Mouse (Mus musculus) natural killer cell, adult 2 months (primary cell): ENCODE measurements around the gene Mtmr1.
"Not testable (repeated sequence)": the region's sequence is repeated elsewhere in the genome, so short reads cannot be mapped to it uniquely, and the experiment has no call there.

Experiments
- DNase-seq, 2 experiments: peaks; one replicate each; pipeline ENCODE4 v3.0.0; 2022; ENCODE audit warnings: low spot score in 2 of 2

The Mtmr1 gene

DNA sequence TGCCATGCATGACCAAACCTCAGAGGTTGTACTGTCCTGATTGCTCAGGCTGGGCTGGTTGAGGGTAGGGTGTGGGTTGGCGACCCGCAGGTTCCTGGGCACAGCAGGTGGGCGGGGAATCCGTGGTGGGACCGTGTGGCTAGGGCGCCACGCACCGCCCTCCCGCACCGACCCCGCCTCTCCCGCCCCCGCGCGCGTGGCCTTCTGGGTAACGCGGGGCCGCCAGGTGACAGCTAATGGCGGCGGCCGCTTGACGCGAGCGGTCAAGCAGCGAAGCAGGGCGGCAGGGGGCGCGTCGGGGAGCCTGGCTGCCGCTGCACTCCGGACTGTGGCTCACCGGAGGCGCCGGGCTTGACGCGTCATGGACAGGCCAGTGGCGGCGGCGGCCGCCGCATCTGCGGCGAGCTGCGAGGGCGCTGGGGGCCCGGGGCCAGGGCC is at the start of gene Mtmr1:
Gene Mtmr1, plus strand, starts transcription at position 207 of the 438 bp plus-strand sequence.
- DNase-seq: peak; percentile 76 to 79

DNA sequence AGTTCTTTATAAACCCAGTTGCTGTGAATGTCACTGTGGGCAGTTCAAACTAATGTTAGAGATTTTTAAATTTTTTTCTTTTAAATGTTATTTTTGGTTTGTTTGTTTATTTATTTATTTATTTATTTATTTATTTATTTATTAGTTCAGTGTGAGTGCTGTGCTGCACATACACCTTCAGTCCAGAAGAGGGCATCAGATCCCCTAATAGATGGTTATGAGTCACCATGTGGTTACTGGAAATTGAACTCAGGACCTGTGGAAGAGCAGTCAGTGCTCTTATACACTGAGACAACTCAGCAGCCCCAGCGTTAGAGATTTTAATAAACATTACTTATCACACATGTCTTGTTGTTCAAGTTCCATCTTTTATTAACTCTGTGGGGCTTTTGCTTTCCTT is 12.5 kb upstream of the Mtmr1 start:
- peak in 1 of 2 experiments; percentile 11 for DNase-seq

DNA sequence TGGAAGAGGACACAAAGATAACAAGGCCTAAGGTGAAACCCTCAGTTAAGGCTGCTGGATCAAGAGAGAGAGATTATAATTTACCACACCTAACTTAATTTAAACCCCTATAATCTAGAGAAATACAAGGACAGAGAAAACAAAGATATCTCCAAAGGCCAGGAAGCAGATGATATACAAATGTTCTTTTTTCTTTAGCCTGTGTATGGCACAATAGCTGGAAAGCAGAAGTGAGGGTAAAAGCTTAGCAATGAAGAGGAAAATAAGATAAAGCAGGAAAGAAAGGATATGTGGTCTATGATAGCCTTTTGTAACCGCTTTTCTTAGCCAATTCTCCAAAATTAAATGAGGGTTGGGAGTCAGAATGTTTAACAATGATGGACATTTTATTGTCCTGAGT is 9.2 kb upstream of the Mtmr1 start:
- no peak for DNase-seq

DNA sequence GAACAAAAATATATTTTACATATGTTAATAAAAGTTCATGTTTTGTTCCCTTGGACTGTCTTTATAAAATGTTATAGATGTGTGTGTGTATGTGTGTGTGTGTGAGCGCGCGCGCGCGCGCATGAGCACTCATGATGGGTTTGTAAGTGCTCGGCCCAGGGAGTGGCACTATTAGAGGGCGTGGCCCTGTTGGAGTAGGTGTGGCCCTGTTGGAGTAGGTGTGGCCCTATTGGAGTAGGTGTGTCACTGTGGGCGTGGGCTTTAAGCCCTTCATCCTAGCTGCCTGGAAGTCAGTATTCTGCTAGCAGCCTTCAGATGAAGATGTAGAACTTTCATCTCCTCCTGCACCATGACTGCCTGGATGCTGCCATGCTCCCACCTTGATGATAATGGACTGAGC is 2.8 kb upstream of the Mtmr1 start:
- DNase-seq: not testable (repeated sequence)

DNA sequence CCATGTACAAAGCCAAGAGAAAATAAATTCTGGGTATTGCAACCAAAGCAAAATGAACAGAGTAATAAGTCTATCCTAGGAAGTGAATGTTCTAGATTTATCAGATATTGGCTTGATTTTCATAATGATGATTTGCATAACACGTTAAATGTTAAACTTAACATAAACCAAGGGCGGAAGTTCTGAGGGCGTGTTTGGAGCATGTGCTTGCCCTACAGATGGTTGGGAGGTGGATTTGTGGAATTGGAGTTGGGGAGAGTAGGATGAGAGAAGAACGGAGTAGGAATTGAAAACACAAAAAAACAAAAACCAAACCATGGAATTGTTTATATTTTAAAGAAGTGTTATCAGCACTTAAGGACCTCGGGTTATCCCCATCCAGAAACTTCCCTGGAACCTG is 498 bp upstream of the Mtmr1 start:
- DNase-seq: no peak

DNA sequence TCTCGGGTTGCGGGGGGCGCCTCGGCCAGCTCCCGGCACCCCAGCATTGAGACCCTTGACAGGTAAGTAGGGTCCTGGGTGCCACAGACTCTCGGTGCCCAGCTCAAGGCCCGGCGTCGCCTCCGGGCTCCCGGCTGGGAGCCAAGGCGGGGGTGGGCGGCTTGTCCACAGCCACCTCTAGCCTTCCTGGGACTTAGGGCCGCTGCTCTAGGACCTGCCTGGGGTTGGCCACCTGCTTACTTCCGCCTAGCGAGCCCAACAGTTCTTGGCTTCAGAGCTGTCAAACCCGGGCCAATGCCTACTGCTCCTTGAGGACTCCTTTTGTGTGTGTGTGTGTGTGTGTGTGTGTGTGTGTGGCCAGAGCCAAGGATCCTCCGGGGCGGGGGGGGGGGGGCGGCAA is 451 bp downstream of the Mtmr1 start:
- DNase-seq: peak in 1 of 2 experiments; percentile 20

DNA sequence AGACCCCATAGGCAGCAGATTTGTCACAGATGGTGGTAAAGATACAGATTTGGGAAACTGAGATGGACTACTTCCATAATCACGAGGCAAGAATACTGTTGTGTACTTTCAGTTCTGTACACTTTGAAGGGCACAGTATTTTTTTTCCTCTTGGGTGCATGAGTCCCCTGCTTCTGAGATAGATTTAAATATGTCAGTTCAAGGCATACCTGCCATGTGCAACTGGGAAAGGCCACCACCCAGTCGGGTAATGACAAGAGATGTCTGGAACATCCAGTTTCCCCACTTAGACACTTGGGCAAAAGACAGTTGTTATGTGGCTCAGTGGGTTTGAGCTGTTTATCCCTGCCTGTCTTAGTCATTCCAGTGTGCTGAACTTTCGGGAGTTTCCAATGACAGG is 950 bp downstream of the Mtmr1 start:
- DNase-seq: peak in 1 of 2 experiments; percentile 0

DNA sequence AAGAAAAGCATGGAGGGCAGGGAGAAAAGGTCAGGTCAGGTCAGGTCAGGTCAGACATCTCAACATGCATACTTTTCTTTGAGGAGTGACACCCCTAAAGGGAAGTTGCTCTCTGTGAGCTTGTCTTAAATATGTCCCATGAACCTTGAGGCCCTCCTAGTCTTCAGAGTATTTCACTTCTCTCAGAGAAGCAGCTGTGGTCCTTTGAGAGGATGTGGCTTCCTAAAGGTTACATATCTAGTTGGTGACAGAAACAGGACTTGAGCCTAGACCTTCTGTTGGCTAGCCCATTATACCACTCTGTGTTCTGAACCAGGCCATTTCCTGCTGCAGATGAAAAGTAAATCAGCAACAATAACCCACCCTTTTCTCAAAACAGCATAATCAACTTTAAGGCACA is 2.4 kb downstream of the Mtmr1 start:
- DNase-seq: peak; percentile 5 to 31

DNA sequence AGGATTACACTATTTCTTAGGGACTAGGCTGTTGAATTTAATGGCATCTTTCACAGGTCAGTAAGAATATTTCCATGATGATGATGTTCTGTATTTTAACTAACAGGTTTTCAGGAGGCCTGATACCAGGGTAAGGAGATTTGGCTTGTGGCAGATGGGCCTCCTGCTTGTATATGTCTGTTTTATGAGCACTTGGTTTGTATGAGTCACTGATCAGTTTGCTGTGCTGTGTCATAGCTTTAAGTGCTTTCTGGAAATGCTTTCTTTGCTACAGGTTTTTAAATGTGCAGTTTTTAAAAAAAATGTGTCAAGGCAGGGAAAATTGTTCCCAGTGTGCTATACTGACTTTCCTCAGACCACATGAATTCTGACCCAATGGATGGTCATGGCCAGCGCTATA is 12.2 kb downstream of the Mtmr1 start:
- DNase-seq: no peak

DNA sequence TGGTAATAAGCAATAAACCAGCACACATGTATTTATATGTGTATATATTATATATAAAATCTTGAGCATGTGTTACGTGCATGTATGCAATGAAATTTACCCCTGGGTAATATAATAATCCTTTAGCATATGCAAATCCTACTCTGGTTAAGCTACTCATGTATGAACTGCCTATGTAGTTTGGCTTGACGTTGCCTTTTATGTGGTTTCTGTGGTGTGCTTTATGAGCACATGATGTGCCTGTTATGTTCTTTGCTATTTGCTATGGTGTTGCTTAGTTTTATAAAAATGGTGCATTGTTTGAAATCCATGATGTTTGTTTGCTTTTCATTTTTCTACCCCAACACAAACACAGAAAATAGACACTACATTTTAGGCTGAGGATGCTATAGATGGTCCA is 13.9 kb downstream of the Mtmr1 start:
- peak; percentile 25 to 30 for DNase-seq

DNA sequence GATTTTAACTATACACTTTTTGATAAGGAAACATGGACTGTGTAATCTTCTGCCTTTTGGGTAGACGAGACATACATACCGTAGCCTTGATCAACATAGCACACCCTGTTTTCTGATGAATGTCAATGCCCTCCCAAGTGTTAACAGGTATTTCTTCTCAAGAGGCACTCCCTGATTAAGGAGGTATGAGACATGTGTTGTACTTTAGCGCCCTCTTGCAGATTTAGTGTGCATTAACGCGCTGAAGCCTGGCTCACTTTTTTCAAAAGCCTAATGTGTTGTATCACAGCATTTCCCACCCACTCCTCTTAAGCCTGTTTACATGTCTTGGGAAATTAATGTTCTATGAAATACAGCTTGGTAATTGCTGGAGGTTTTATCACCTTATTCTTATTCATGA is 17.0 kb downstream of the Mtmr1 start:
- peak; percentile 24 to 41 for DNase-seq

DNA sequence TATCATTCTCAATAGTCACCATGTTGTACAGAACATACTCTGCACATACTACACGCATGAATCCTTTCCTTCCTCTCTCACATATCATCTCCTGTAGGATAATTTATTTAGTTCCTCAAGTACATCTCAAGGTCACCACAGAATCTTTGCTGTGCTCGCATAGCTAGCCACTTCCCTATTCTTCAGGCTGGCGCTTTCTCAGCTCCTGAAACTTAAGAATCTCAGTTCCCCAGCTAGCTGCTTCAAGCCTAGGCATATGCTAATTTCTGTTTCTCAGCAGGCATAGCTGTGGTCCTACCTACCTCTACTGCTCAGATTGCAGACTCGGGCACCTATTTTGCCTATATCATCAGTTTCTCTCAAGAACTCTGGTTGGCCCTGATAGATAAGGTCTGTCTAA is 31.8 kb downstream of the Mtmr1 start:
- DNase-seq: no peak

DNA sequence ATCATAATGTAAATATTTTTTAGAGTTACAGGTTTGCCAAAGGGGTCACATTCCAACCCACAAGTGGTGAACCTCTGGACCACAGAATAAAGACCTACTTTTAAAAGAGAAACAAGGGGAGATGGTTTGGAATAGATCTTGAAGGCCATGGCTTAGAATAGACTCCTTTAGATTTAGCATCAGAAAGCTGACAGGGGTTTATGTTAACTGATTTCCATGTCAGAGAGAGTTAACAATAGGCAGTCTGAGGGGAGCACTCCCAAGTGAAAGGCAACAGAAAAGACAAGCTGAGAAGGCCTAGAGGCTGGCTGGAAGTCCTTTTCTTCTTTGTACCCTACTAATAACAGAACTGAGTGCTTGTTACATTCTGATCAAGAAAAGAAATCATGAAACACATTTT is 41.7 kb downstream of the Mtmr1 start:
- DNase-seq: no peak

DNA sequence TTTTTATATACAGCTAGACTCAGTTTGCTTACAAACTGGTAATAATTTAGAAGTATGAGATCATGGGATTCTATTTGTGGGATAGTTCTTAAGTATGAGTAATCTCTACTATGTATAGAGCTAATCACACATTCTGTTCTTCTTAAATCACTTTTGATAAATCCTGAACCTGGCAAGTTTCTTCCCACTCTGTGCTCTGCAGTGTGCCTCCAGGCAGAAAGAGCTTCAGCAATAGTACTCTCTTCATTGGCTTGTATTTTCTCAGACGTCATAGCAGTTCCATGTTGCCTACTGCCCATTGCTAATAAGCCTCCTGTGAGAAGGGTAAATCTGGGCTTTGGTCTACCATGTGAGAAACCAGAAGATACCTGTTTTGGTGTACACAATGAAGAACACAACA is 43.8 kb downstream of the Mtmr1 start:
- DNase-seq: no peak

DNA sequence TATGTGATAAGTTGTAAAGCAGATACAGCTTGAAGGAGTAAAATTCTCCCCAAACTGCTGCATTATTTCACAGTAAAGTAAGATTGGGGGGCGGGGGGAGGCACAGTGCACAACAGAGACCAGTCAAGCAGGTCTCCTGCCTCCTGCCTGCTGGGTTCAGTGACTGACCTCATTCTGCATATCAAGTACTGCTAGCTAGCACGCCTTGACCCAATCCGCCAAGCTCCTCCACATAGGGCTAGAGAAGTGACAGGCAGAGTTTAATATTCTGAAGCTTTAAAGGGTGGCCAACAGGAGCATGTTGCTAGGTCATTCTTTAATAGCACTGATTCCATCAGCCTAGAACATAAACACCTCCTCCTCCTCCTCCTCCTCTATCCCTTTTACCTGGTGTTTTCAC is 48.2 kb downstream of the Mtmr1 start:
- no peak for DNase-seq

DNA sequence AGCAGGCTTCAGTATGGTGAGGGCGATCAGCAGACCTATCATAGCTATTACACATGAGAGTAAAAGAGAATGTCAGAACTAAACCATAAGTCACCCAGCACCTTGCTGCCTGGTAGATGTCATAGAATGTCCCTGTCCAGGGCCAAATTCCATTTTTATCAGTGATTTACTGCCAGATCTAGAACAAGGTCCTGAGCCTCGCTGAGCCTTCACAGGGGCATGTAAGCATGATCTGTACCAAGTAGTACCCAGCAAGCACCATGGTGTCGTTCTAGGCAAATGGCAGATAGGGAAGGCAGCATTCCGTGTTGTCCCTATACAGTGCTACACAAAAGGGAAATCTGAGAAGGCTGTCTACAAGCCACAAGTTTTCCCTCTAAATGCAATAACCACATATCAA is 49.1 kb downstream of the Mtmr1 start:
- no peak for DNase-seq

DNA sequence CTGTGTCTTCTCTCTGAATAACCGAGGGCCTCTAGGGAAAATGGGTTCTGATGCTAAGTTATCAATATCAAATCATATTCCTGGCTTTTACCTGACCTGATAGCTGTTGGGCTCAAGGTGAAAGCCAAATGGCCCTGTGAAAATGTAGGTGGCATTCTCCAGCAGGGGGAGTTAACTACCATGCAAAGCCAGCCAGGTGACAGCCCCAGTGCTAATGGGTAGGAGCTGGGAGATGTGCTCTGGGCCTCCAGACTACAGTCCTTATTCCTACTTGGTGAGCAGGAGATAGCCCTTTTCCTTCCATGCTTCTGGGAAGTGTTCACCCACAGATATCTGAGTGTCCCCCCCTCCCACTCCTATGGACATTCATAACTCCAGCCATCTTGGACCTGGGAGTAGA is 60.3 kb downstream of the Mtmr1 start:
- no peak for DNase-seq

DNA sequence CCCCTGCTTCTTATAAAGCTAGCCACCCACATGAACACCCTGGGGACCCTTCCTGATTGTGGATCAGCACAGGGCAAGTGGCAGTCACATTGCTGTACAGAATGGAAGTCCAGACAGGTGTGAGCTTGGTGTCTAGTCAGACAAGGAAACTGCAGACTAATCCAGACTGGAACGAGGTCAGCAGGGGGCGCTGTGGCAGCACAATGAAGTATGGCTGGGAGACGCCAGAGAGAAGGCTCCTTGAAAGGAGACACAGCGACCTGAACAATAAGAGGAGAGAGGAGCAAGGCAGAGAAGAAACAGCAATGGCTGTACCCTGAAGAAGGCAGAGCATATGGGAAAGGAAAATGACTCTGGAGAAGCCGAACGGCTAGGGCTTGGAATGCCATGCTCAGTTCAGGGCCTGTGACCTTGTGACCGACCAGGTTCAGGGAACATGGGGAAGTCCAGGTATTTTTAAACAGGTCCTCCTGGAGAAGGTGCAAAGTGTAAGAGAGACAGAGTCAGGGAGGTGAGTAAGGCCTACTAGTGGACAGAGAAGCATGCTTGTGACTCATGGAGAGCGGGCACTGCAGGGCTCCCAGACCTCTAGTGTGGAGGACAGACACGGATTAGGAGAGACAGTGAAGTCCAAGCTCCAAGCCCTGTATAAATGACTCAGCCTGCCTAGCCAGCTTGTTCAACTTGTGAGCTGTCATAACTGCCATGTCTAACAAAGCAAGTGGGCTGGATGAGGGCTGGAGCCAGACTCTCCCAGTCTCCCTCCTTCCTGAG is 61.4 kb downstream of the Mtmr1 start:
- peak; percentile 48 to 56 for DNase-seq

DNA sequence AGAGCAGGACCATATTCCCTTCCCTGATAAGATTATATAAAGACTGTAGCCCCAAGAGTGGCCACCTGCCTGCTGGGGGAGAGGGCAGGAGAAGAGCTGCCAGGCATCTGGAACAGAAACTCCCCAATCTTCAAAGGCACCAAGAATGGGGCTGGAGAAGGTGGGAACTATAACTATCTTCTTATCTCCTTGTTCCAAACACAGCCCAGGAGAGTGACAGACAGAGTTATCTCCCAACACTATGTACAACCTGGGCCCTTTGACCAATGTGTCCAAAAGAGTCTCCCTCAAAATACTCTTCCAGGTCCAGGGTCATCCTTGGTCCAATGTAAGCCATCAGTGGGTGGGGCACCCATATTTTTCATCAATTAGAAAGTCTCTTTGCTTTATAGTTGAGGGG is 62.9 kb downstream of the Mtmr1 start:
- DNase-seq: no peak

DNA sequence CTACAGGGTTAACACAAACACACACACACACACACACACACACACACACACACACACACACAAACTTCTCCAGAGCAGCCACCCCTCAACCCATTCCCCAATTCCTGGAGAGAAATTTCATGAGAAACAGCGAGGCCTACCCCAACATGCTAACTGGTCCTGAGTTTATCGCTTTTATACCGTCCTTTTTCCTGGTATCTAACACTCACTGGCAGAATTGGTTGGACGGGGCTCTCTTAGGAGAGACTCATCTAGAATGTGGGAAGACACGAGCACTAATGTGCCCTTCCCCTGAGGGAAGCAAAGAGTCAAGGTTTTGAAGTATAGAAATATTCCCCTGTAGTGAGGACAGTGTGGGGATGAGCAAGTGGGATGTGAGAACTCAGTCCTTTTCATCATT is 66.3 kb downstream of the Mtmr1 start:
- DNase-seq: no peak

DNA sequence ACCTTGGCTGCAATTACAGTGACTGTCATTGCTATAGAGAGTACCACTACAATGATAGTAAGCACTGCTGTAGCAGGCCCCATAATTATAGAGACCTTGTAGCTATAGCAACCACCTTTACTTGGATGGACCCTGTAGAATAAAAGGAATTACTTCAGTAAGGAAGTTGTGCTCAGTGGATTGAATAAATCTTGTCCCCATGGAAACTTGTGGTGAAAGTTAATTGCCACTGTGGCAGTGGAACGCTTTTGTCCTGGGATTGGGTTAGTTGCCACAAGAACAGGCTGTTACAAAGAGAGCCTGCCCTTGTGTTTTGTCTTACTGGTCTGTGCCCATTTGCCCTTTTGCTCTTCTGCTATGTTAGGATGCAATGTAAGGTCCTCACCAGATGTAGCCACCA is 69.9 kb downstream of the Mtmr1 start:
- DNase-seq: no peak

DNA sequence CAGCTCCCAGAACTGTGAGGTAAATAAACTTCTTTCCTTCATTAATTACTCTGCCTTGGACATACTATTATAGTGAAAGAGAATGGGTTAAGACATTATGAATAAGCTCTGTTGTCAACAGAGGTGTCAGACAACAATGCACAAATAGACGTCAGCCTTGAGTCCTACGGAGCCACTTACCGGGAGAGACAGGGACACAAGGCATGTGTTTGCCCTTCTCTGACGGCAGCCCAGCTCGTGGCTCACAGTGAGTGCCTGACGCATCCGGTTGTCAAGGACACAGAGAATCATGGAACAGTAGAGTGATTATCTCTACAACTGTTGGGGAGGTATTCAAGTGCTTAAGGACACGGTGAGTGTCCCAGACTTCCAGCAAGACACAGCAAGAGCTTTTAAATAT is 70.3 kb downstream of the Mtmr1 start:
- DNase-seq: no peak

DNA sequence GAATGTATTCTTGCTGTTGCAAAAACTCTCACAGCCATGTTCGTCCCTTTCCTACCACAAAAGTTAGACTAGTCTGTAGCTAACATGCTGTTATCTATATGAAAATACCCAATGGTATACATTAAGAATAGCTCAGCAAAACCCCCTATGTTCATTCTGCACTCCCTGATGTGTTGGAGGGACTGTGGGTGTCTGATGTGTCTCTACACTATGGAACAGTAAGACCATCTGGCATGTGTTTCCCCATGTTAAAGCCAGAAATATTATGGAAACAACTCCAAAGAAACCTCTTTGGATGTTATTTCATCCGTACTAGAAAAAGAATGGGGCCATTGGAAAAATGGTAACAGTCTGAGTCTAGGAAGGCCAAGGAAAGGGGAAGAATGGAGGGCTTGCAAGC is 71.0 kb downstream of the Mtmr1 start:
- no peak for DNase-seq

DNA sequence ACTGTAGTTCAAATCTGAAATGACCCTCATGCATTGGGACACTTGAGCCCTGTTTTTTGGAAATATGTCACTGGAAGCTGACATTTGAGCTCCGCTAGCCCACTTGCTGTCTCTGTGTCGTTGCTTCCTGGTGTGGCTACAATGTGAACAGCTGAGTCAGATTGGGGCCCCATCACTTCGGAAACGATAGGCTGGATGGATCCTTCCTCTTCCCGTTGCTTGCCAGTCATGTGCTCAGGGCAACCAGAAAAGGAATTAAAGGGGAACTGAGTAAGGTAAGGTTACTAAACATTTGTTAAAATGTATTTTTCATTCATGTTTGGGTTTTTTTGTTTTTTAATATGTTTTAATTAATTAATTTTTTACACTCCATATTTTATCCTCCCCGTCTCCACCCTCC is 74.9 kb downstream of the Mtmr1 start:
- DNase-seq: no peak
